Mouse (Mus musculus) liver, embryonic 16.5 days (tissue): ENCODE results near the gene Rbm20. TPM values are rescaled to one million over a fixed set of nuclear protein-coding genes. Genes with fewer than 3 reads are reported as not detected.

Experiments used
- ATAC-seq: fragments of 200-750 bp; cut with Nextera tagmentation; 2 replicates; pipeline ENCODE4 v1.8.0; 2017; ENCODE audit warnings: low read depth, mild to moderate bottlenecking, moderate number of reproducible peaks, moderate library complexity
- H3K27ac ChIP-seq: fragments of 300-500 bp; sonication (generic); 2 replicates; pipeline ENCODE4 v1.5.1; 2014; ENCODE audit warnings: mild to moderate bottlenecking, low read length
- H3K27me3 ChIP-seq: fragments of 300-500 bp; sonication (generic); 2 replicates; pipeline ENCODE4 v1.6.1; 2014; ENCODE audit warnings: low read depth, low read length, mixed read lengths; ENCODE audit not compliant: control insufficient read depth, insufficient read depth
- H3K36me3 ChIP-seq: fragments of 300-500 bp; sonication (generic); 2 replicates; pipeline ENCODE4 v1.6.1; 2014; ENCODE audit warnings: mild to moderate bottlenecking; ENCODE audit not compliant: control insufficient read depth, insufficient read depth
- H3K4me1 ChIP-seq: fragments of 300-500 bp; sonication (generic); 2 replicates; pipeline ENCODE4 v1.6.1; 2014; ENCODE audit warnings: low read depth, low read length, mixed read lengths; ENCODE audit not compliant: control insufficient read depth
- H3K4me2 ChIP-seq: fragments of 300-500 bp; sonication (generic); 2 replicates; pipeline ENCODE4 v1.6.1; 2014; ENCODE audit warnings: low read depth, low read length, mixed read lengths
- H3K4me3 ChIP-seq: fragments of 300-500 bp; sonication (generic); 2 replicates; pipeline ENCODE4 v1.5.1; 2014; ENCODE audit warnings: low read depth, mild to moderate bottlenecking, low read length
- H3K9ac ChIP-seq: fragments of 300-500 bp; sonication (generic); 2 replicates; pipeline ENCODE4 v1.6.1; 2014; ENCODE audit warnings: low read depth, low read length
- H3K9me3 ChIP-seq: fragments of 300-500 bp; sonication (generic); replicated peaks from 2 replicates; pipeline ENCODE4 v1.6.1; 2016; ENCODE audit warnings: low read length; ENCODE audit not compliant: control insufficient read depth
- WGBS: fragments of 180-500 bp; shearing (Covaris S2); extraction: QIAGEN DNeasy Blood & Tissue Kit; methylation state at CpG from one replicate; pipeline ENCODE4 v1.1.7; 2014; ENCODE audit not compliant: insufficient replicate concordance; 5-methylcytosine and 5-hydroxymethylcytosine counted together
- polyA plus RNA-seq: library from polyadenylated mRNA; unstranded; fragments of >200 nt; fragmentation: Nextera tagmentation; extraction: Ambion mirVana; gene quantifications from 2 replicates; pipeline ENCODE4 v1.2.1, GENCODE M21; 2015

The Rbm20 gene
- polyA plus RNA-seq: 0.13 and 0.25 TPM in 2 replicates

- no peaks in the 10 kb centered on the region; the same call in 1 of the 2 replicates for H3K4me1 ChIP-seq
- H3K36me3 ChIP-seq: no peaks in the 10 kb centered on the region
- H3K27me3 ChIP-seq: peaks cover 54% of the 10 kb centered on the region
- WGBS: under 1% methylated on average over 80 of the region's 82 CpGs
- H3K4me3 ChIP-seq: peak within 1 kb of the TSS; percentile 56
- no peak within 1 kb of the TSS for H3K9ac ChIP-seq
- H3K9me3 ChIP-seq: no peaks in the 10 kb centered on the region
- H3K4me2 ChIP-seq: peak within 1 kb of the TSS; percentile 68
- no peak for ATAC-seq
- H3K27ac ChIP-seq: no peak within 1 kb of the TSS
Observed at GRCm38 (mm10) chr19:53676718-53677634, at the start of gene Rbm20. Gene Rbm20 (plus strand): TSS chr19:53677306.

GRCm38 (mm10) chr19:53638041-53638440, 39.1 kb upstream of the Rbm20 start:
- H3K36me3 ChIP-seq: peaks cover 66% of the 10 kb centered on the region
- no peaks in the 10 kb centered on the region for H3K9me3 ChIP-seq
- no peak overlapping the region for H3K9ac ChIP-seq
- WGBS: 82% methylated on average over 2 of the region's 2 CpGs
- no peaks in the 10 kb centered on the region for H3K4me1 ChIP-seq
- no peaks in the 10 kb centered on the region for H3K27me3 ChIP-seq
- H3K4me3 ChIP-seq: no peak overlapping the region
- H3K27ac ChIP-seq: no peak overlapping the region
- no peak for ATAC-seq
- H3K4me2 ChIP-seq: no peak overlapping the region

- no peak overlapping the region for H3K9ac ChIP-seq
- no peak overlapping the region for H3K4me3 ChIP-seq
- H3K9me3 ChIP-seq: no peaks in the 10 kb centered on the region
- peaks cover 63% of the 10 kb centered on the region for H3K36me3 ChIP-seq
- 87% methylated on average over 8 of the region's 8 CpGs for WGBS
- H3K4me2 ChIP-seq: no peak overlapping the region
- no peaks in the 10 kb centered on the region for H3K27me3 ChIP-seq
- no peak for ATAC-seq
- no peak overlapping the region for H3K27ac ChIP-seq
- H3K4me1 ChIP-seq: no peaks in the 10 kb centered on the region
Observed at GRCm38 (mm10) chr19:53638727-53639126, 38.4 kb upstream of the Rbm20 start.

- Histone ChIP-seq H3K27ac (no peak overlapping the region), H3K9me3 (no peaks in the 10 kb centered on the region), H3K4me2 (no peak overlapping the region), H3K4me1 (no peaks in the 10 kb centered on the region), H3K9ac (no peak overlapping the region), H3K27me3 (no peaks in the 10 kb centered on the region), H3K36me3 (peaks cover 56% of the 10 kb centered on the region), H3K4me3 (no peak overlapping the region)
- 87% methylated on average over 9 of the region's 9 CpGs for WGBS
- ATAC-seq: no peak
Observed at GRCm38 (mm10) chr19:53644020-53644595, 33.0 kb upstream of the Rbm20 start.

- WGBS: 81% methylated on average over 9 of the region's 9 CpGs
- Histone ChIP-seq H3K27me3 (no peaks in the 10 kb centered on the region), H3K27ac (no peak overlapping the region), H3K9me3 (no peaks in the 10 kb centered on the region), H3K36me3 (peaks cover 32% of the 10 kb centered on the region), H3K4me2 (no peak overlapping the region), H3K9ac (no peak overlapping the region), H3K4me3 (no peak overlapping the region), H3K4me1 (peaks cover 2% of the 10 kb centered on the region; the same call in 1 of the 2 replicates)
- no peak for ATAC-seq
Observed at GRCm38 (mm10) chr19:53647301-53647700, 29.8 kb upstream of the Rbm20 start.

- Histone ChIP-seq H3K9me3 (no peaks in the 10 kb centered on the region), H3K4me3 (no peak overlapping the region), H3K4me2 (no peak overlapping the region), H3K27me3 (no peaks in the 10 kb centered on the region), H3K27ac (no peak overlapping the region), H3K36me3 (peaks cover 29% of the 10 kb centered on the region), H3K9ac (no peak overlapping the region), H3K4me1 (peaks cover 2% of the 10 kb centered on the region; the same call in 1 of the 2 replicates)
- no peak for ATAC-seq
- WGBS: 40% methylated on average over 5 of the region's 5 CpGs
Observed at GRCm38 (mm10) chr19:53648056-53648455, 29.1 kb upstream of the Rbm20 start.

GRCm38 (mm10) chr19:53648802-53649236, 28.3 kb upstream of the Rbm20 start:
- H3K4me2 ChIP-seq: no peak overlapping the region
- no peak overlapping the region for H3K9ac ChIP-seq
- no peak overlapping the region for H3K27ac ChIP-seq
- 44% methylated on average over 10 of the region's 10 CpGs for WGBS
- H3K4me3 ChIP-seq: no peak overlapping the region
- no peaks in the 10 kb centered on the region for H3K27me3 ChIP-seq
- H3K36me3 ChIP-seq: peaks cover 26% of the 10 kb centered on the region
- H3K4me1 ChIP-seq: peaks cover 2% of the 10 kb centered on the region; the same call in 1 of the 2 replicates
- H3K9me3 ChIP-seq: no peaks in the 10 kb centered on the region
- ATAC-seq: no peak

GRCm38 (mm10) chr19:53649361-53649760, 27.7 kb upstream of the Rbm20 start:
- H3K9me3 ChIP-seq: no peaks in the 10 kb centered on the region
- H3K27ac ChIP-seq: no peak overlapping the region
- no peak for ATAC-seq
- H3K36me3 ChIP-seq: peaks cover 22% of the 10 kb centered on the region
- WGBS: 82% methylated on average over 6 of the region's 6 CpGs
- no peaks in the 10 kb centered on the region for H3K27me3 ChIP-seq
- H3K4me1 ChIP-seq: peaks cover 2% of the 10 kb centered on the region; the same call in 1 of the 2 replicates
- no peak overlapping the region for H3K4me3 ChIP-seq
- H3K9ac ChIP-seq: no peak overlapping the region
- no peak overlapping the region for H3K4me2 ChIP-seq

GRCm38 (mm10) chr19:53649802-53650201, 27.3 kb upstream of the Rbm20 start:
- no peaks in the 10 kb centered on the region for H3K27me3 ChIP-seq
- WGBS: 74% methylated on average over 5 of the region's 5 CpGs
- peaks cover 20% of the 10 kb centered on the region for H3K36me3 ChIP-seq
- no peak overlapping the region for H3K4me3 ChIP-seq
- H3K9ac ChIP-seq: no peak overlapping the region
- peaks cover 2% of the 10 kb centered on the region; the same call in 1 of the 2 replicates for H3K4me1 ChIP-seq
- H3K9me3 ChIP-seq: no peaks in the 10 kb centered on the region
- peak; percentile 50; the same call in 1 of the 2 replicates for ATAC-seq
- no peak overlapping the region for H3K27ac ChIP-seq
- H3K4me2 ChIP-seq: no peak overlapping the region
